Mouse (Mus musculus) liver, embryonic 14.5 days (tissue): Measurements from ENCODE around the gene Bend3.

Experiments
- CTCF ChIP-seq: IDR thresholded peaks from 2 replicates; pipeline ENCODE4 v1.5.1; 2016; ENCODE audit warnings: antibody characterized with exemption, low read depth, control low read depth
- EP300 ChIP-seq: IDR thresholded peaks from 2 replicates; pipeline ENCODE4 v1.6.1; 2016; ENCODE audit warnings: antibody characterized with exemption, low read depth

- TF ChIP-seq CTCF (no peak), EP300 (no peak)
Measured at GRCm38 (mm10) chr10:43485751-43486268, 7.2 kb downstream of the Bend3 start.
